Mouse (Mus musculus): Measurements from ENCODE around the gene Fam57b.

- no peak for TF ChIP-seq FLI1 (IDR thresholded peaks at IDR 0.05; ENCODE audit: low read length)
- no peak for TF ChIP-seq GATA1 (IDR thresholded peaks at IDR 0.05; ENCODE audit: borderline replicate concordance, low read length)
Observed at GRCm38 (mm10) chr7:126779983-126780970, 17.2 kb upstream of the Fam57b start.
